Mouse (Mus musculus) limb, embryonic 15.5 days (tissue): ENCODE data around the gene Ddx27. TPM values are rescaled to one million over a fixed set of nuclear protein-coding genes. Genes with fewer than 3 reads are reported as not detected.

Source experiments
- ATAC-seq: fragments of 200-750 bp; cut with Nextera tagmentation; 2 replicates; pipeline ENCODE4 v1.8.0; 2017; ENCODE audit warnings: low read depth, moderate TSS enrichment; ENCODE audit not compliant: insufficient number of reproducible peaks, low FRiP score, low TSS enrichment
- H3K27ac ChIP-seq: fragments of 300-500 bp; sonication (generic); 2 replicates; pipeline ENCODE4 v1.5.1; 2015; ENCODE audit warnings: moderate library complexity, mild to moderate bottlenecking, inconsistent platforms
- H3K27me3 ChIP-seq: fragments of 300-500 bp; sonication (generic); 2 replicates; pipeline ENCODE4 v1.6.1; 2015; ENCODE audit warnings: inconsistent platforms
- H3K36me3 ChIP-seq: fragments of 300-500 bp; sonication (generic); 2 replicates; pipeline ENCODE4 v1.6.1; 2015; ENCODE audit warnings: inconsistent platforms
- H3K4me1 ChIP-seq: fragments of 300-500 bp; sonication (generic); 2 replicates; pipeline ENCODE4 v1.6.1; 2015; ENCODE audit warnings: inconsistent platforms
- H3K4me2 ChIP-seq: fragments of 300-500 bp; sonication (generic); 2 replicates; pipeline ENCODE4 v1.6.1; 2015; ENCODE audit warnings: mild to moderate bottlenecking, inconsistent platforms
- H3K4me3 ChIP-seq: fragments of 300-500 bp; sonication (generic); 2 replicates; pipeline ENCODE4 v1.5.1; 2015; ENCODE audit warnings: mild to moderate bottlenecking, inconsistent platforms
- H3K9ac ChIP-seq: fragments of 300-500 bp; sonication (generic); 2 replicates; pipeline ENCODE4 v1.6.1; 2015; ENCODE audit warnings: inconsistent platforms
- H3K9me3 ChIP-seq: fragments of 300-500 bp; sonication (generic); 2 replicates; pipeline ENCODE4 v1.6.1; 2016; ENCODE audit warnings: inconsistent platforms
- whole genome bisulfite sequencing: fragments of 180-500 bp; shearing (Covaris S2); methylation state at CpG from one replicate; pipeline ENCODE4 v1.1.7; 2015; 5-methylcytosine and 5-hydroxymethylcytosine counted together
- polyA plus RNA-seq: library from polyadenylated mRNA; unstranded; fragments of >200 nt; fragmentation: Nextera tagmentation; extraction: Ambion mirVana; gene quantifications from 2 replicates; pipeline ENCODE4 v1.2.1, GENCODE M21; 2015

Ddx27 gene
- polyA plus RNA-seq, 1 experiment from 2014 or later, result 45.3 TPM

DNA sequence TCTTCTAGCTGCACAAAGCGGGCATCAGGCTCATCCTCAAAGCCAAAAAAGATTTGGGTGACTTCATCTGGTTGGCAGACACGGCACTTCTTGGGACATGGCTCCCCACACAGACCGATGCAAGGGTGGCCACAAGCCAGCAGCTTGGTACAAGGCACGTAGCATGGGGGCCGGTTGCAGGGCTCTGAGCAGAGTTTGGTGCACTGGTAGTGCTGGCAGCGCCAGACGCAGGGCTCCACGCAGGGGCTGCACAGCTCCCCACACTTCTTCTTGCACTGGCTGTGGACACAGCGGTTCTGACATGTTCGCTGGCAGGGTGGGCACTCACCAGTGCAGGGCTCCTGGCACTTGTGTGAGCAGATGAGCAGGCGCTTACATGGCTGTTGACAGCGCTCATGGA lies 22.7 kb downstream of the Ddx27 start:
- H3K4me2 ChIP-seq, result no peak overlapping the region
- H3K4me3 ChIP-seq, result no peak overlapping the region
- no peak for ATAC-seq

DNA sequence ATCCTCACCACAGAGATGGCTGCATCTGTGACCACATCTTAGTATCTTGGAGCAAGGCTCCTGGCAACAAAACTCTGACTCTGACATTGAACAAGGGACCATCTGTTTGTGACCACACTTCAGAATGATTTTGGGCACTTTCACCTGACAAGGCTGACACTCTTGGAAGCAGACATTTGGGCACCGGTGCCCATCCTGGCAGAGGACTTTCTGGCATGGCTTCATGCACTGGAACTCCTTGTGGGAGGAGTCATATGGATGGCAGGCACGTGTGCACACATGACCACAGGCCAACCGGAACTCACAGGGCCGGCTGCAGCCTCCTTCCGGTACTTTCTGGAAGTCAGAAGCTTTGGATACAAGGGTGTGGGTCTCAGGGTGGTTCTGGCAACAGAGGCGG lies 23.3 kb downstream of the Ddx27 start:
- ATAC-seq, result no peak
- H3K4me2 ChIP-seq, result no peak overlapping the region
- no peaks in the 10 kb centered on the region for H3K27me3 ChIP-seq
- no peaks in the 10 kb centered on the region for H3K9me3 ChIP-seq
- WGBS, result 90% methylated on average over 6 of the region's 6 CpGs
- H3K36me3 ChIP-seq, result peaks cover 100% of the 10 kb centered on the region
- H3K9ac ChIP-seq, result no peak overlapping the region
- no peaks in the 10 kb centered on the region for H3K4me1 ChIP-seq
- H3K4me3 ChIP-seq, result no peak overlapping the region
- H3K27ac ChIP-seq, result no peak overlapping the region

More for the DNA sequence above, 22.7 kb downstream of the Ddx27 start:
- Histone ChIP-seq H3K36me3 (peaks cover 97% of the 10 kb centered on the region), H3K9ac (no peak overlapping the region), H3K27me3 (no peaks in the 10 kb centered on the region), H3K9me3 (no peaks in the 10 kb centered on the region), H3K4me1 (no peaks in the 10 kb centered on the region), H3K27ac (no peak overlapping the region)
- WGBS, result 94% methylated on average over 12 of the region's 12 CpGs

DNA sequence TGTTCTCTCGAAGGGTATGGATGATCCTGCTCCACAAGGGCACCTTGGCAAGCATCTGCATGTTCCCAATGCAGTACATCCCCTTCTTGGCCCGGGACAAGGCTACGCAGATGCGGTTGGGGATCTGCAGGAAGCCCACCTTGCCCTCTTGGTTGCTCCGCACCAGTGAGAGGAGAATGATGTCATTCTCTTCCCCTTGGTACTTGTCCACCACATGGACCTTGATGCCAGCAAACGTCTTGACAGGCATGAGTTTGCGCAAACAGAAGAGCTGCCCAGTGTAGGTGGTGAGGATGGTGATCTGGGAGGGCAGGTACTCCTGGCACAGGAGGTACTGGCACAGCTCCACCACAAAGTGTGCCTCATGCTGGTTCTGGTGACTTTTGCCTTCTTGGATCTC lies 23.7 kb downstream of the Ddx27 start:
- WGBS, result 93% methylated on average over 7 of the region's 7 CpGs
- Histone ChIP-seq H3K4me1 (no peaks in the 10 kb centered on the region), H3K4me3 (no peak overlapping the region), H3K36me3 (peaks cover 100% of the 10 kb centered on the region), H3K4me2 (no peak overlapping the region), H3K27ac (no peak overlapping the region), H3K9ac (no peak overlapping the region), H3K27me3 (no peaks in the 10 kb centered on the region), H3K9me3 (no peaks in the 10 kb centered on the region)
- no peak for ATAC-seq

DNA sequence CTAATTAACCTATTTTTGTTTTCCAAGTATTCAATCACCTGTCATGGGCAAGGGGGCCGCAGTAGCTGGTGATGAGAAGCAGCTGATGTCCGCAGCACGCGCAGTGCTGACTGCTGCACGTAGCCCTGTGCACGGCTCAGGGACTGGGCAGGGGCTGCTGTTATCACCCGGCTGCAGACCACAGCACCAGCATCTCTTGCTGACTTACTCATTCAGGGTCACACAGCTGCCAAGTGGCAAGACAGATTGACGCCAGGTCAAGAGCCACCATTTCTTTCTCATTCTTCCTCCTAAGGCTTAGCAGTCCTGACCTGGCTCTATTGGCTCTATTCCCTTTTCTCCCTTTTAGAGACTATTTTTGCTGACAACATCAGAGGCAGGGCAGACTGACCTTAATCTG lies 24.4 kb downstream of the Ddx27 start:
- H3K27me3 ChIP-seq, result no peaks in the 10 kb centered on the region

DNA sequence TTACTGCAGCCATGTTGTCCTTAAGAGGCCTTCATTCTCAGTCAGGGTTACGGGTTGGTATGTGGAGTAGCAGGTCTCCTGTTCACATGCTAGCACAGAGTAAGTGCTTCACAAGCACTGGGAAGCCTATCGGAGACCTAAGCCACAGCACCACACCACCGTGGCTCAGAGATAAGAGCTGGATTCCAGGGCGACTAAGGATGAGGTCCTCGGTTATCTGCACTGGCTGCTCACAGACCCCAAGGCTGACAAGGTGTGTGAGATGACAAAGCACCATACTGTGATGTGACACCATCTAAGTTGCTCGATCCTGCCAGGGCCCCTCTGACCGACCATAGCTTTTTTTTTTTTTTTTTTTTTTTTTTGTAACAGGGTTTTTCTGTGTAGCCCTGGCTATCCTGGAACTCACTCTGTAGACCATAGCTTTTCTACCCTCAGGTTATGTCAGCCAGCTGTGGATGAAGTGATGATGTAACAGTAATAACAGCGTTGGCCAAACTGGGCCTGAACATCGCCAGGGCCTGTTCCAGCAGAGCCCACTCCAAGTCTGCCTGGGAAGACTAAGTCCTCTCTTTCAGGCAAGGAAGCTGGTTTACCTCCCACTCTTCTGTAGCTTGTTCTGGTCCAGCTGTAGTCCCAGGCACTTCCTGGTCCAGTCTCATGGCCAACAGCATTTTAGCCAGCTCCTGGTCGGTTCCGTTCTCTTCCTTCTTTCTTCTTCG lies 28.6 kb downstream of the Ddx27 start:
- Histone ChIP-seq H3K4me2 (no peak overlapping the region), H3K36me3 (peaks cover 95% of the 10 kb centered on the region), H3K27ac (no peak overlapping the region), H3K27me3 (no peaks in the 10 kb centered on the region), H3K4me3 (no peak overlapping the region), H3K9ac (no peak overlapping the region), H3K4me1 (no peaks in the 10 kb centered on the region), H3K9me3 (no peaks in the 10 kb centered on the region)
- ATAC-seq, result no peak
- WGBS, result 91% methylated on average over 12 of the region's 12 CpGs

More for the DNA sequence above, 24.4 kb downstream of the Ddx27 start:
- WGBS, result 87% methylated on average over 8 of the region's 8 CpGs
- H3K4me3 ChIP-seq, result no peak overlapping the region
- no peak overlapping the region for H3K27ac ChIP-seq
- no peaks in the 10 kb centered on the region for H3K9me3 ChIP-seq
- peaks cover 100% of the 10 kb centered on the region for H3K36me3 ChIP-seq
- no peak overlapping the region for H3K4me2 ChIP-seq
- no peaks in the 10 kb centered on the region for H3K4me1 ChIP-seq
- no peak for ATAC-seq
- H3K9ac ChIP-seq, result no peak overlapping the region

DNA sequence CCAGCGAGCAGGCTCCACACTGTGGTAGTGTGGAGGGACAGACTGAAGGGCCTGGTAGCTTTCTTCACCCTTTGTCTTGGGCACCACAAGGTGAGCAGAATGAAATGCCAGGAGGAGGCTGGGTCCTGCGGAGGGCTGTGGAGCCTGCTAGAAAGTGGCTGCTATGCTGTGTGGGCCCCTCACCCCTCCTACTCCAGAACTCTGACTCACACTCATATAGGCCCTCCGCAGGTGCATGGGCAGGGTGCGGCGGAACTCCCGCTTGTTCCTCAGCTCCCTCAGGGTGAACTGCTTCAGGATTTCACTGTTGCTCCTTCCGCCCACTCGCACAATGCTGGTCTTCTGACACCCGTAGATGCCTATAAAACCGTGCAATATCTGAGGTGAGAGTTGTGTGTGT lies 33.2 kb downstream of the Ddx27 start:
- 73% methylated on average over 10 of the region's 10 CpGs for WGBS
- H3K9ac ChIP-seq, result no peak overlapping the region
- no peak overlapping the region for H3K27ac ChIP-seq
- no peaks in the 10 kb centered on the region for H3K9me3 ChIP-seq
- H3K4me3 ChIP-seq, result no peak overlapping the region
- no peaks in the 10 kb centered on the region for H3K4me1 ChIP-seq
- no peak for ATAC-seq
- peaks cover 82% of the 10 kb centered on the region for H3K36me3 ChIP-seq
- no peak overlapping the region for H3K4me2 ChIP-seq
- no peaks in the 10 kb centered on the region for H3K27me3 ChIP-seq

DNA sequence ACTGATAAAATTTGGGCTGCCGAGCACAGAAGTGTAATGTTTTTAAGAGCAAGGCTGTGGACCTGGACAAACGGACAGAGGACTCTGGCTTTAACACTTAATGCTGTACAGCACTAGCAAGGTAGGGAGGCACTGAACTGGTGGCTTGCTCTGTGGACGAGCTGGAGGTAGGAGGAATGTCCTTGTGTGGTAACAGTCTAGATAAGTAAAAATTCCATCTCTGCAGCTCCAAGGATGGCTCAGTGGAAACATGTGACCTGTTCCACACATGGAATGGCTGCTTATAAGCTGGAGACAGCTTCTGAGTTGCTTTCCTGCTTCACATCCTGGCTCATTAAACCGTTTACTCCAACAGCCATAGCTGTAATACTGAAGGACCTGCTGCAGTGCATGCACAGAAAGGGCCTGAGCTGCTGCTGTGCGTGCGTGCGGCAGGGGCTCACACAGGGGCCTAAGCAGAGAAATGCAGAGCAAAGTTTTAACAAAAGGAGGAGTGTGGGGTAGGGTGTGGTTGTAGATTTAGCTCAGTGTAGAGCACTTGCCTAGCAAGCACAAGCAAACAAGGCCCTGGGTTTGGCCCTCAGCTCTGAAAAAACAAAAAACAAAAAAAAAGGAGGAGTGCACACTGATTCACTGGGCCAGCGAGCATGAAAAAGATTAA lies 33.8 kb downstream of the Ddx27 start:
- H3K4me3 ChIP-seq, result no peak overlapping the region
- no peaks in the 10 kb centered on the region for H3K27me3 ChIP-seq
- no peak overlapping the region for H3K9ac ChIP-seq
- H3K27ac ChIP-seq, result no peak overlapping the region
- WGBS, result 85% methylated on average over 8 of the region's 8 CpGs
- no peak for ATAC-seq
- peaks cover 82% of the 10 kb centered on the region for H3K36me3 ChIP-seq
- H3K9me3 ChIP-seq, result no peaks in the 10 kb centered on the region
- no peak overlapping the region for H3K4me2 ChIP-seq
- H3K4me1 ChIP-seq, result no peaks in the 10 kb centered on the region

DNA sequence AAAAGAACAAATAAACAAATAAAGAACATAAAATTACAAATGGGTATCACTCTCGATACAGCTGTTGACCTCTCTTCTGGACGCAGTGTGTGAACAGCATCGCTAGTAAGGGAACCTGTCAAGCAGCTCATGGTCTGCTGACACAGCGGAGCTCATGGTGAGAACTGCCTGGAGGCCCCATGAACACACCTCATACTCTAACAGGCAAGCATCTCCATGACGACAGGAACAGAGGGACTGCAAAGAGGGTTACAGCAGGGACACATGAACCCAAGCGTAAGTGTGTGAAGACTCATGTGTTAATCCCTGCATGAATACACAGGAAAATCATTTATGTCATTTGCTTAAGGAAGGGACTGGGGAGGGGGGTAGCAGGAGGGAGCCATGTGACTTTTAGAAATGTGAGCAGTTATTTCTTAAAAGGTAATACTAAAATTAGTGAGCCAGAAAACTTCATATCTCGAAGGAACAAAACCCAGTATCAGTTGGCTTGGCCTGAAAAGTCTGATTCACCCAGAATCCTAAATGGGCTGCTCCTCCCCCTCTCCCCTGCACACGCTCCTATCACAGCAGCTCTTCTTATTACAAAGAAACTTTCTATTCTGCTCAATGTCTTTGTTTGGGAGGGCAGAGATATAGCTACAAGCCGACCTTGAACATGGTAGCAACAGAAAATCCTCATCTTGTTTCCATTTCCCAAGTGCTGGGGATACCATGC lies 38.3 kb downstream of the Ddx27 start:
- Histone ChIP-seq H3K27me3 (no peaks in the 10 kb centered on the region), H3K36me3 (peaks cover 82% of the 10 kb centered on the region), H3K4me3 (no peak overlapping the region), H3K4me1 (no peaks in the 10 kb centered on the region), H3K4me2 (no peak overlapping the region), H3K9ac (no peak overlapping the region), H3K27ac (no peak overlapping the region), H3K9me3 (no peaks in the 10 kb centered on the region)
- no peak for ATAC-seq
- 71% methylated on average over 9 of the region's 9 CpGs for WGBS

DNA sequence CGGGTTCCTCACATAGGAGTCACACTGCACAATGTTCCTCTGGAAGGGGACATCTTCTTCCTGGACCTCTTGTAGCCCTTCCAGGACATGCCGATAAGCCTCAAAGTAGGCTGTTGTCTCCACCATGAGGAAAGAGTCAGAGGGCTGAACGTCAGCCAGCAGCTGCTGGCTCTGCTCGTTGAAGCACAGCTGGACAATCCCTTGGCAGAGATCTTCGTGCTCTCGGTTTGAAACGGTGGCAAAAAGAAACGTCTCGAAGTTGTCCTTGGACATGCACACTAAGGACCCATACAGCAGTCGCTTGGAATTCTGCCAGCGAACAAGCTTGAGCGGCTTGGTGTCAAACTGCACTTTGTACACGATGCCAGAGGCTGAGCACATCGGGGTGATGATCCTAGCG lies 40.4 kb downstream of the Ddx27 start:
- Histone ChIP-seq H3K9me3 (no peaks in the 10 kb centered on the region), H3K36me3 (peaks cover 70% of the 10 kb centered on the region), H3K27ac (no peak overlapping the region), H3K4me2 (no peak overlapping the region), H3K27me3 (no peaks in the 10 kb centered on the region), H3K9ac (no peak overlapping the region), H3K4me3 (no peak overlapping the region), H3K4me1 (0 out of 2 replicates have a peak, but pooled peaks cover under 1% of the 10 kb centered on the region)
- 81% methylated on average over 15 of the region's 15 CpGs for WGBS
- no peak for ATAC-seq

DNA sequence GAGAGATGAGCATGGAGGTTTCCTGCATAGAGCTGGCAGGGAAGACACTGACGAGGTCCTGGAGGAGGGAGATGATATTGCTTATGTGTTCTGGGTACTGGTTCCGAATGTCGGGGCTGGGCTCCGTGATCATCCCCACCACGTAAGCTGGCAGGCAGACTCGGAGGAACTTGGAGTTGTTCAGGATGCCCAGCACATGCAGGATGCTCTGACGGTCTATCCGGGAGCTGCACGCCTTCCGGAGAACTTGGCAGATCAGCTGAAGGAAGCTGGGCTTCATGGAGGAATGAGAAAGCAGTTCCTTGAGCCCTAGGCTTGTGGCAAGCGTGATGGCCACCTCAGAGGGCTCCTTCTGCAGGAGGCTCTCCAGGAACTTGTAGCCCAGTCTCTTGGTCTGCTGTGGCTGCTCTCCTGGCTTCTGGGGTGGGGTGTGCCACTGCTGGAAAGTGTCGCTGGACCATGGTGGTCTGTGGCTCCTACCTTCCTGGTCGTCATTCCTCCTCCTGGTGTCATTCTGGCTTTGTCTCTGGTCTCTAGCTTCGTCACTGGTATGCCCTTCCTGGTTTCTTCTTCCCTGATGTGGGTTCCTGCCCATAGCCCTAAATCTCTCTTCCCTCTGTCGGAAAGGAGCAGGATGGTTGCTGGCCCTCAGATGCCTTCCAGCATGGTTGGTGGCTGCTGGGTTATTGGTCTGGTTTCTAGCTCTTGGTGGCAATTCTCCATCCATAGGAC lies 41.4 kb downstream of the Ddx27 start:
- peaks cover 8% of the 10 kb centered on the region for H3K4me1 ChIP-seq
- no peaks in the 10 kb centered on the region for H3K27me3 ChIP-seq
- no peak overlapping the region for H3K4me3 ChIP-seq
- H3K4me2 ChIP-seq, result no peak overlapping the region
- no peak overlapping the region for H3K9ac ChIP-seq
- no peak for ATAC-seq
- H3K36me3 ChIP-seq, result peaks cover 63% of the 10 kb centered on the region
- WGBS, result 95% methylated on average over 15 of the region's 15 CpGs
- no peaks in the 10 kb centered on the region for H3K9me3 ChIP-seq
- no peak overlapping the region for H3K27ac ChIP-seq

DNA sequence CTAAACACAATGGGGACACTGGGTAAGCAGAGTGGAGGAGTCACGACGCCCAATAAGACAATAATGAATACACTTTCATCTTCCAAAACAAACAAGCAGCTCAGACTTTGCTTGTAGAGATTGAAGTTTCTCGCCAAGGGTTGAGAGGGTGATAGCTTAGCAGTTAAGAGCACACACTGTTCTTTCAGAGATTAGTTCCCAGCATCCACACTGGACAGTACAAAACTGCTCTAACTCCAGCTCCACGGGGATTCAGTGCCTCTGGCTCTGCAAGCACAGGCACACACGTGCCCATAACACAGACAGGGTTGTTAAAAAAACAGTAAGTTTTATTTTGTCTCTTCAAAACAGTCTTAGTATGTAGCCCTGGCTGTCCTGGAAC lies 41.9 kb downstream of the Ddx27 start:
- H3K4me3 ChIP-seq, result no peak overlapping the region
- peaks cover 59% of the 10 kb centered on the region for H3K36me3 ChIP-seq
- no peaks in the 10 kb centered on the region for H3K9me3 ChIP-seq
- no peak overlapping the region for H3K9ac ChIP-seq
- H3K4me1 ChIP-seq, result peaks cover 13% of the 10 kb centered on the region
- 78% methylated on average over 5 of the region's 5 CpGs for WGBS
- H3K27ac ChIP-seq, result no peak overlapping the region
- H3K4me2 ChIP-seq, result no peak overlapping the region
- ATAC-seq, result no peak
- H3K27me3 ChIP-seq, result no peaks in the 10 kb centered on the region

DNA sequence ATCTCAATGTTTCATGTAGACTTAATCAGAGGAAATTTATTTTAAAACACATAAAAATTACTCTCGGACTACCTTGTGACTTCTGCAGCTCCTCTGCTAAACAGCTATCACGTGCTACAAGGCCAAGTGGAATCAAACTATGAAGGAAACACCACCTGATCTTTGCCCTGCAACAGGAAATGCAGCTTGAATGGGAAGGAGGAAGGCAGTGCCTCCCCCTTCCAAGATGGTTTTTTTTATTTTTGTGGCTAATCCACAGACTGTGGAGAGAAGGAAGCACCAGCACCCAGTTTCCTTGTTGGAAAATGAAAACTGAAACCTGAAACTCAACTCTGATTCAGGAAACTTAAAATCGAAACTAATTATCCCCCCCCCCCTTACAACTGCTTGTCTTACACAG lies 43.2 kb downstream of the Ddx27 start:
- no peak overlapping the region for H3K4me2 ChIP-seq
- no peaks in the 10 kb centered on the region for H3K27me3 ChIP-seq
- H3K9ac ChIP-seq, result no peak overlapping the region
- no peak overlapping the region for H3K4me3 ChIP-seq
- ATAC-seq, result no peak
- peaks cover 51% of the 10 kb centered on the region for H3K36me3 ChIP-seq
- H3K4me1 ChIP-seq, result peaks cover 14% of the 10 kb centered on the region
- H3K27ac ChIP-seq, result no peak overlapping the region
- WGBS, result 56% methylated on average over 3 of the region's 3 CpGs
- H3K9me3 ChIP-seq, result no peaks in the 10 kb centered on the region
